Mouse (Mus musculus): ENCODE measurements around the gene Grk1.

Grk1 gene

GRCm38 (mm10) chr8:13430412-13430811 is 25.5 kb downstream of the Grk1 start:
- no peak for DNase-seq

- no peak for DNase-seq
Measured at GRCm38 (mm10) chr8:13430866-13431265, 26.0 kb downstream of the Grk1 start.

GRCm38 (mm10) chr8:13433130-13433529 is 28.2 kb downstream of the Grk1 start:
- DNase-seq, result no peak

- DNase-seq, result no peak
Measured at GRCm38 (mm10) chr8:13434889-13435288, 30.0 kb downstream of the Grk1 start, which contains the start of gene Tmem255b. Tmem255b (plus strand) TSS chr8:13435189.

- peak; percentile 8 for DNase-seq
Measured at GRCm38 (mm10) chr8:13436052-13436451, 31.2 kb downstream of the Grk1 start.

- DNase-seq, result no peak
Measured at GRCm38 (mm10) chr8:13437531-13437930, 32.6 kb downstream of the Grk1 start.

GRCm38 (mm10) chr8:13442152-13442551 is 37.3 kb downstream of the Grk1 start:
- DNase-seq, result no peak

GRCm38 (mm10) chr8:13446456-13446855 is 41.6 kb downstream of the Grk1 start:
- DNase-seq, result no peak

GRCm38 (mm10) chr8:13448145-13448544 is 43.3 kb downstream of the Grk1 start:
- DNase-seq, result peak; percentile 66

- DNase-seq, result no peak
Measured at GRCm38 (mm10) chr8:13451747-13452277, 46.9 kb downstream of the Grk1 start.

- peak; percentile 29 for DNase-seq
Measured at GRCm38 (mm10) chr8:13454341-13455113, 49.6 kb downstream of the Grk1 start.

- peak; percentile 48 for DNase-seq
Measured at GRCm38 (mm10) chr8:13455295-13455694, 50.4 kb downstream of the Grk1 start.

- DNase-seq, result no peak
Measured at GRCm38 (mm10) chr8:13459431-13459830, 54.5 kb downstream of the Grk1 start.

- no peak for DNase-seq
Measured at GRCm38 (mm10) chr8:13461085-13461765, 56.3 kb downstream of the Grk1 start.

GRCm38 (mm10) chr8:13461843-13462242 is 57.0 kb downstream of the Grk1 start:
- peak; percentile 74 for DNase-seq

- no peak for DNase-seq
Measured at GRCm38 (mm10) chr8:13462392-13462791, 57.5 kb downstream of the Grk1 start.

GRCm38 (mm10) chr8:13465324-13465723 is 60.4 kb downstream of the Grk1 start:
- DNase-seq, result peak; percentile 14

GRCm38 (mm10) chr8:13466989-13467388 is 62.1 kb downstream of the Grk1 start:
- DNase-seq, result peak; percentile 15

GRCm38 (mm10) chr8:13468737-13469136 is 63.9 kb downstream of the Grk1 start:
- no peak for DNase-seq

GRCm38 (mm10) chr8:13471484-13471883 is 66.6 kb downstream of the Grk1 start:
- no peak for DNase-seq
